1 mouse cellular context compared by ENCODE assay signal in the genomic region with DNA sequence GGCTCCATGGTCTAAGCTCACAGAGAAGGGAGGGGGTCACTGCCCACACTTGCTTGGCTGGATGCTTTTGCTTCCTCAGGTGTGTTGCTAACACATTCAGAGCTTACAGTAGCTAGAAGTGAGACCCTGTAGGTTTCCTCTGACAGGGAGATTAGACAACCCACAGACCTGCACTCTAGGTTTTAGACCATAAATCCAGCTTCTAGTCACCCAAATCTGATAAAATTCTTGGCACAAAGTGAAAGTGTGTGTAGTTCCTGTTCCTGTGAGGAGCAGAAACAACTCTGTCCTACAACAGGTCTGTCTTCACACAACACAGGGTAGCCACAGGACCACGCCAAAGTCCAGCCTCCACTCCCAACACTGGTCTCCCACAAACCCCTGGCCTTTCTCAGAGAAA.
TF ChIP-seq lines count a peak whose summit lies in the region.

No protein-coding gene starts in this region.

TF ChIP-seq in MEL, 35 proteins besides CTCF, POLR2A, EP300 and RAD21 (continued from another document):
- peak; percentile 56; the same call in 1 of the 2 replicates for TF ChIP-seq SIN3A (IDR thresholded peaks at IDR 0.05; ENCODE audit: low read length)
- TF ChIP-seq CHD2 (IDR thresholded peaks at IDR 0.05; ENCODE audit: low read length): no peak
- no peak for TF ChIP-seq USF2 (IDR thresholded peaks at IDR 0.05; ENCODE audit: borderline replicate concordance in 1 of 2, insufficient read depth in 1 of 2, low read depth in 1 of 2, low read length in 2 of 2)
- peak; percentile 83 for TF ChIP-seq ETS1 (IDR thresholded peaks at IDR 0.05; ENCODE audit: low read depth, low read length)
